Mouse (Mus musculus) limb, embryonic 10.5 days (tissue): ENCODE results near the gene Slc5a3. TPM values are rescaled to one million over a fixed set of nuclear protein-coding genes. Genes with fewer than 3 reads are reported as not detected.

Experiments used
- DNase-seq: peaks from one replicate; pipeline ENCODE4 v3.0.0-alpha.2; 2017; ENCODE audit warnings: low spot score
- H3K27ac ChIP-seq: fragments of 300-500 bp; sonication (generic); 2 replicates; pipeline ENCODE4 v1.5.1; 2016; ENCODE audit warnings: mild to moderate bottlenecking
- H3K27me3 ChIP-seq: fragments of 300-500 bp; sonication (generic); 2 replicates; pipeline ENCODE4 v1.6.1; 2016; ENCODE audit warnings: low read depth, mild to moderate bottlenecking; ENCODE audit not compliant: poor library complexity, severe bottlenecking
- H3K36me3 ChIP-seq: fragments of 300-500 bp; sonication (generic); 2 replicates; pipeline ENCODE4 v1.6.1; 2016; ENCODE audit warnings: mild to moderate bottlenecking, moderate library complexity
- H3K4me1 ChIP-seq: fragments of 300-500 bp; sonication (generic); 2 replicates; pipeline ENCODE4 v1.6.1; 2016
- H3K4me3 ChIP-seq: fragments of 300-500 bp; sonication (generic); 2 replicates; pipeline ENCODE4 v1.5.1; 2016; ENCODE audit warnings: mild to moderate bottlenecking, moderate library complexity
- H3K9me3 ChIP-seq: fragments of 300-500 bp; sonication (generic); replicated peaks from 2 replicates; pipeline ENCODE4 v1.6.1; 2016; ENCODE audit warnings: mild to moderate bottlenecking
- WGBS: fragments of 180-500 bp; shearing (Covaris S2); methylation state at CpG from one replicate; pipeline ENCODE4 v1.1.7; 2016; 5-methylcytosine and 5-hydroxymethylcytosine counted together
- polyA plus RNA-seq: library from polyadenylated mRNA; unstranded; fragments of >200 nt; fragmentation: Nextera tagmentation; extraction: Ambion mirVana; gene quantifications from 2 replicates; pipeline ENCODE4 v1.2.1, GENCODE M21; 2016

Gene Slc5a3
- polyA plus RNA-seq, 1 experiment from 2014 or later = 9.3 TPM

GRCm38 (mm10) chr16:92039966-92040365, 18.2 kb upstream of the Slc5a3 start:
- DNase-seq = no peak
- WGBS = 97% methylated on average over 11 of the region's 11 CpGs
- H3K4me3 ChIP-seq = no peak overlapping the region
- no peaks in the 10 kb centered on the region for H3K27me3 ChIP-seq
- no peaks in the 10 kb centered on the region for H3K9me3 ChIP-seq
- no peak overlapping the region for H3K27ac ChIP-seq
- peaks cover 2% of the 10 kb centered on the region; the same call in 1 of the 2 replicates for H3K4me1 ChIP-seq
- no peaks in the 10 kb centered on the region for H3K36me3 ChIP-seq

DNA sequence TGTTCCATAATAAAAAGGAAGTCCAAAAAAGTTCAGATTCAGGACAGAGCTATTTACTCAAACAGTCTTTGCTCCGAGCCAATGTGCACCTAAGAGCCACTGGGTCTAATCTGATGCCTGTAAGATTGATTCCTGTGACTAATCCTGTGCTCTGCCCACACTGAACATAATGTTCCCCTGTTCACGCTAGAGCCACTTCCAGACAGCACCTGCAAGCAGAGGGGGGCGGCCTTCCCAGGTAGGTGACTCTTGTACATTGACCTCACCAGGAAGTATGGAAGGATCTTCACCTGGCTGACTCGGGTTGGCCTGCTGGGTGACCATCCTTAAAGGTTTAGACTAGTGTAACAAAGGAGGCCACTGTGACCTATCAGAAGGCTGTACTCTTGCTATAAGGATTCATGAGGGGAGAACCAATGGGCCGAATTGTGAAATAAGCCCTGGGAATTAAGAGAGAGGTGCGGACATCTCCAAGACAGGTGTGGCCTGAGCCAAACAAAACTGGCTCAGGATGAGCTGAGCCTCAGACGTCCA, 6.3 kb upstream of the Slc5a3 start:
- H3K27me3 ChIP-seq = no peaks in the 10 kb centered on the region
- H3K4me3 ChIP-seq = no peak overlapping the region
- 0 out of 2 replicates have a peak, but pooled peaks cover 4% of the 10 kb centered on the region for H3K36me3 ChIP-seq
- WGBS = 87% methylated on average over 7 of the region's 7 CpGs
- DNase-seq = no peak
- H3K9me3 ChIP-seq = peaks cover 9% of the 10 kb centered on the region; the same call in 1 of the 2 replicates
- no peaks in the 10 kb centered on the region for H3K4me1 ChIP-seq
- no peak overlapping the region for H3K27ac ChIP-seq

DNA sequence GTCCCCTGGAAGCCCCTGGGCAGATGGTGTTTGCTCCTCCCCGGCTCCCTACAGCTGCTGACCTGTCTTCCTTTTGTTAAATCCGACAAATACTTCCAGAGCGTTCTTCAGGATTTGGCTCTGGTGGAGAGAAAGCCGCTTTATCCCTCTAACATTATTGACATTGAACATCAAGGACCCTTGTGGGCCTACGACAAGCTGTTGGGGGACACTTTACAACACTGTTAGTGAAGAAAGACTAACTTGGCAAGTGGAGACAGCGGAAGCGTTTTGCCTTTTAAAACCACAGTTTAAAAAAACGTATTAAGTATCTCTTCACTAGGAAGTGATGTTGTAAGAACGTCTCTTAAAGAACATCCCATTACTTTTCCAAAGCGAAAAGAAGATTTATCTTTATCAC, 5.6 kb upstream of the Slc5a3 start:
- Histone ChIP-seq H3K27me3 (no peaks in the 10 kb centered on the region), H3K4me1 (peaks cover 4% of the 10 kb centered on the region; the same call in 1 of the 2 replicates), H3K9me3 (peaks cover 9% of the 10 kb centered on the region; the same call in 1 of the 2 replicates), H3K36me3 (0 out of 2 replicates have a peak, but pooled peaks cover 4% of the 10 kb centered on the region), H3K27ac (no peak overlapping the region), H3K4me3 (no peak overlapping the region)
- no peak for DNase-seq
- WGBS = 85% methylated on average over 10 of the region's 10 CpGs

DNA sequence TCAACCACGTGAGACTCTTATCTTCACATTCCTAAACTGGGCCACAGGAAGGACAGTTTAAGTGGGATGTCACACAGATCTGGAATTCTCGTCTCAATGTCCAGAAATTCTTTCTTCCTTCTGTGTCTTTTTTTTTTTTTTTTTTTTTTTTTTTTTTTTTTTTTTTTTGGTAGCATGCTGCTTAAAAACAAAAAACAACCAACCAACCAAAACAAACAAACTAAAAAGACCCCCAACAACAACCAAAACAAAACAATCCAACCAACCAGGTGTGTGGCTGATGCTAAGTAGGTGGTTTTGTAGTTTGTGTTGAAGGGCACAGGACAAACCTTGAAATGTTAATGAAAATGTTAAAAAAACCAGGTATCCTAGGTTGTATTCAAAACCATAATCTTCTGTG, 1.4 kb upstream of the Slc5a3 start:
- Histone ChIP-seq H3K36me3 (peaks cover 15% of the 10 kb centered on the region), H3K27ac (no peak overlapping the region), H3K4me3 (no peak overlapping the region), H3K4me1 (peaks cover 22% of the 10 kb centered on the region), H3K9me3 (peaks cover 9% of the 10 kb centered on the region; the same call in 1 of the 2 replicates), H3K27me3 (no peaks in the 10 kb centered on the region)
- 65% methylated on average over 2 of the region's 2 CpGs for WGBS
- no peak for DNase-seq

DNA sequence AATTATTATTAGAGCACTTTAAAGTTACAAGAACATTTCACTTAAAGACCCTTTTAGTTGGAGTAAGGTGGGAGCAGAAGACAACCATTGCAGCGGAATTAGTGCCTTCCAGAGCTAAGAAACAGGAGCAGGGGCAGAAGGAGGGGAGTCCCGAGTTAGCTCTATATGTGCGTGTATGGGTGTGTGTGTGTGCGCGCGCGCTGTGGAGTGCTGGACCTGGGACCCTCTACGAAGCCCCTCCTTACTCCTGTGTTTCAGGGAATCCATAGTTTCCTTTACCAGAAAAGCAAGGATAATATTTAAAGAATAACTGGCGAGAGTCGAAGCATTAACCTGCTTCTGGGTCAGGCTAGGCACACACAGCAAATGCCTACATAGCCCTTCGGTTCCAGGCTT, 668 bp upstream of the Slc5a3 start:
- DNase-seq = no peak
- Histone ChIP-seq H3K36me3 (peaks cover 22% of the 10 kb centered on the region), H3K4me3 (peak overlapping the region; percentile 96), H3K9me3 (peaks cover 9% of the 10 kb centered on the region; the same call in 1 of the 2 replicates), H3K27ac (peak overlapping the region; percentile 94), H3K27me3 (no peaks in the 10 kb centered on the region), H3K4me1 (peaks cover 22% of the 10 kb centered on the region)
- WGBS = 7% methylated on average over 11 of the region's 11 CpGs

DNA sequence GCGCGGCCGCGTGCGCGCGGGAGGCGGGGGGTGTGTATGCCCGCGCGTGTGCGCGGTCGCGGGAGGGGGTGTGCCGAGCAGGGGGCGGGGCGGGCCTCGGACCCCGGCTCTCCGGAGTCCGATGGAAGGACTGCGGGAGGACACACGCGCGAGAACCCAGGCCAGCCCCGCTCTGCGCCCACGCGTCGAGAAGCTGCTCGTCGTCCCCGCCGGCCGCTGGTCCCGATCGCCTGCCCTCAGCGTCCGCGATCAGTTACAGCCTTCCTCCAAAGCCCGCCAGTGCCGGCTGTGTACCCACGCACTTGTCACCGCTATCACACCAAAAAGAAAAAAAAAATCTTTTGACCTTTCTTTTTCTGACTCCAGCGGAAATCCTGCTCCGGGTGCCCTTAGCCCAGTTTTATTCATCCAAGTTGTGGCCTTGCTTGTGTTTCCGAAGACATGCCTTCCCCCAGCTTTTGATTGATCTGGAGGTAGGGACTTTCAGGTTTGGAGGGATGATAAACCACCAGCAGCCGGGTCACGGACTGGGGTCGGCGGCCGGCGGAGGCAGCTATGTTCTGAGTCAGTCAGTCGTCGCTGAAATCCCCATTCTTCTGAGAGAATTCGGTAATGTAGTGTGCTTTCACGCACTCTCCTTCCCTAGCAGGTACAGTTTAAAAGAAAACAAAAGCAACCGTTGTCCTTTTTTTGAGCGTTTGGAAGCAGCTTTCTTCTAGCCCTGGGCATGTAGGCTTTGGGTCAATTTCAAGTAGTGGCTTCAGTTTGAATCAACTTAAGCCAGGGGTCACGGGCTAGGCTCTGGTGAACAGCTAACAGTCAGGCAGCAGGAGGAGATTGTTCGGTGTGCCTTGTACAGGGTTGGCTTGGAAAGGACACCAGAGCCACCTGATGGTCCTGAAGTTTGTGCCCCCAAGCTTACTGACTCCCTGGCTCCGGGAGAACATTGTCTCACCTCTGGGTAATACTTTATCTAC, 810 bp downstream of the Slc5a3 start:
- Histone ChIP-seq H3K27ac (peak overlapping the region; percentile 94), H3K9me3 (peaks cover 5% of the 10 kb centered on the region; the same call in 1 of the 2 replicates), H3K4me1 (peaks cover 22% of the 10 kb centered on the region), H3K36me3 (peaks cover 33% of the 10 kb centered on the region), H3K27me3 (no peaks in the 10 kb centered on the region), H3K4me3 (peak overlapping the region; percentile 96)
- WGBS = 3% methylated on average over 57 of the region's 63 CpGs
- peak; percentile 42 for DNase-seq

- WGBS = 89% methylated on average over 3 of the region's 3 CpGs
These were observed 2.1 kb downstream of the Slc5a3 start for GRCm38 (mm10) chr16:92060213-92060612.

DNA sequence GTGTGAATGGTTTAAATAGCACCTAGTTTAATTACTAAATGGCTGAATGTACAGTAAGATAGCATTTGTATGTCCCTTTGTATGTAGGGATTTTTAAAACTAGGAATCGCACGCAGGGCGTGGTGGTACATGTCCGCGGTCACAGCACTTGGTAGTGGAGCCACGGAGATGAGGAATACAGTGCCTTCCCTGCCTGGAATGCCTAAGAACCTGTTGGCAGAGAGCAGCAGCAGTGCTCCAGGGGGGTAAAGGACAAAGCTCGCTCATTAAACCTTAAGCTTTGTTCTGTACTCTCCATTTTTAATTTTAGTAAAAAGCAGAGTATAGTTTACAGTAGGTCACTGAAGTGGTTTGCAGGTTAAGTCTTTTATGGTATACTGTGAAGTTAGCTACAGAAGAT, 3.5 kb downstream of the Slc5a3 start:
- peaks cover 46% of the 10 kb centered on the region for H3K36me3 ChIP-seq
- no peak for DNase-seq
- no peak overlapping the region for H3K4me3 ChIP-seq
- H3K27ac ChIP-seq = no peak overlapping the region
- H3K4me1 ChIP-seq = peaks cover 22% of the 10 kb centered on the region
- H3K9me3 ChIP-seq = no peaks in the 10 kb centered on the region
- no peaks in the 10 kb centered on the region for H3K27me3 ChIP-seq
- 98% methylated on average over 7 of the region's 7 CpGs for WGBS

More at GRCm38 (mm10) chr16:92060213-92060612, 2.1 kb downstream of the Slc5a3 start:
- Histone ChIP-seq H3K4me1 (peaks cover 22% of the 10 kb centered on the region), H3K9me3 (no peaks in the 10 kb centered on the region), H3K27ac (no peak overlapping the region), H3K27me3 (no peaks in the 10 kb centered on the region), H3K4me3 (no peak overlapping the region), H3K36me3 (peaks cover 35% of the 10 kb centered on the region)
- DNase-seq = no peak

GRCm38 (mm10) chr16:92062832-92063231, 4.7 kb downstream of the Slc5a3 start:
- Histone ChIP-seq H3K27me3 (no peaks in the 10 kb centered on the region), H3K9me3 (no peaks in the 10 kb centered on the region), H3K4me1 (peaks cover 15% of the 10 kb centered on the region), H3K27ac (no peak overlapping the region), H3K36me3 (peaks cover 58% of the 10 kb centered on the region), H3K4me3 (no peak overlapping the region)
- WGBS = 98% methylated on average over 1 of the region's 1 CpGs
- no peak for DNase-seq

DNA sequence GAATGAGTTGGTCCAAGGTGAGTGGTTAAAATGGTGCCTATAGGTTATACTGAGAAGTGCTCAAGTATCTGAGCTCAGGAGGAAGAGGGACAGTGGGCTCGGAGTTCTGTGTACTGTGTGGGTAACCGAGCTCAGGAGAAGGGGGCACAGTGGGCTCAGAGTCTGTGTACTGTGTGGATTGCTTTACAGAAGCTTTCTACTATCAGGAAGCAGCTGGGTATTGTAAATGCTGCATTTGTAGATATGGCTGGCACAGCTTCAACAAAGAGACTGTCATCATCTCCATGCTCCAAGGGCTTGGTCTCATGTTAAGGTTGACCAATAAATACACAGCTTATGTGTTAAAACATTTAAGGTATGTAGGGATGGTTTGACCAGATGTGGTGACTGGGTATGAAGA, 6.7 kb downstream of the Slc5a3 start:
- H3K36me3 ChIP-seq = peaks cover 74% of the 10 kb centered on the region
- 0 out of 2 replicates have a peak, but pooled peaks cover 3% of the 10 kb centered on the region for H3K4me1 ChIP-seq
- no peak for DNase-seq
- H3K4me3 ChIP-seq = no peak overlapping the region
- H3K9me3 ChIP-seq = no peaks in the 10 kb centered on the region
- 88% methylated on average over 2 of the region's 2 CpGs for WGBS
- no peaks in the 10 kb centered on the region for H3K27me3 ChIP-seq
- no peak overlapping the region for H3K27ac ChIP-seq

DNA sequence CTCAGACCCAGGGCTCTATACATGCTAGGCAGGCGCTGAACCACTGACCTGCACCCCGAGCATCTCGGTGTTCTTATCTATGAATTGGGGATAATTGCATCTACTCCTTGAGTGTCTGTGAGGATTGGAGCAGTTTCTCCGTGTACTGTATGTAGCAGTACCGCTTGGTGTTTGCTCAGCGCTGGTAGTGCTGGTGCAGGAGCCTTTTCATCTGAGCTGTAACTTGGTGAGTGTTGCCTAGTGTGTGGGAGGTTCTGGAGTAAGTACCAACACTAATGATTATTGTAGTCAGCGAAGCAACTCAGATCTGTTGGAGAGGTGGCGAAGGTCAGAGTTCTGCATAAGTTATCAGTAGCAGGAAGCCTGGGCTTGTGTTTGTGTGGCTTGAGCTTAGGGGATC, 12.2 kb downstream of the Slc5a3 start:
- Histone ChIP-seq H3K4me1 (no peaks in the 10 kb centered on the region), H3K9me3 (no peaks in the 10 kb centered on the region), H3K36me3 (peaks cover 63% of the 10 kb centered on the region), H3K27ac (no peak overlapping the region), H3K27me3 (no peaks in the 10 kb centered on the region), H3K4me3 (no peak overlapping the region)
- 93% methylated on average over 8 of the region's 8 CpGs for WGBS
- no peak for DNase-seq

DNA sequence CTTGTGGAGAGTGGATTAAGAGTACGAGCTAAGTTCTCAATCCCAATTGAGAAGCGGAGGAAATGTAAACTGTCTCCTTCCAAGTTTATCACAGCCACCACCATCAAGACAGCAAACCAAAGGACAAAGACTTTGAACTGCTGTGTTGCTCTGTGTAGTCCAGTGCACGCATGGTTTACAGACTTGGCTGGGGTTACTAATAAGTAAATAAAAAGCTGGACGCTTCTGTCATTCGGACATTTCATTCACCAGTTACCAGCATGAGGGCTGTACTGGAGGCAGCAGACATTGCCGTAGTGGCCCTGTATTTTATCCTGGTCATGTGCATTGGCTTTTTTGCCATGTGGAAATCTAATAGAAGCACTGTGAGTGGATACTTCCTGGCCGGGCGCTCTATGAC, 18.7 kb downstream of the Slc5a3 start:
- whole genome bisulfite sequencing = 97% methylated on average over 8 of the region's 8 CpGs
- DNase-seq = no peak
- H3K36me3 ChIP-seq = peaks cover 48% of the 10 kb centered on the region

More for the DNA sequence above, 18.7 kb downstream of the Slc5a3 start:
- Histone ChIP-seq H3K27me3 (no peaks in the 10 kb centered on the region), H3K4me3 (no peak overlapping the region), H3K27ac (no peak overlapping the region), H3K4me1 (no peaks in the 10 kb centered on the region), H3K9me3 (no peaks in the 10 kb centered on the region)
